Mouse (Mus musculus) testis, postnatal 14 days (tissue): ENCODE results near the gene Coasy.

Source experiments
- DNase-seq: peaks from one replicate; pipeline ENCODE4 v3.0.0; 2021; ENCODE audit warnings: low spot score

The Coasy gene

GRCm38 (mm10) chr11:101134217-101134865 is 52.0 kb downstream of the Coasy start:
- DNase-seq = no peak
